Mouse (Mus musculus): ENCODE measurements around the gene Tbc1d14.

Gene Tbc1d14

GRCm38 (mm10) chr5:36593176-36593575 lies at the start of gene Tbc1d14:
Tbc1d14 (minus strand) TSS chr5:36593276.
- no peak for DNase-seq

GRCm38 (mm10) chr5:36625612-36626011 lies 32.5 kb upstream of the Tbc1d14 start:
- DNase-seq = no peak

- DNase-seq = no peak
Measured at GRCm38 (mm10) chr5:36623670-36624069, 30.6 kb upstream of the Tbc1d14 start.

- DNase-seq = no peak
Measured at GRCm38 (mm10) chr5:36621058-36621449, 28.0 kb upstream of the Tbc1d14 start.

GRCm38 (mm10) chr5:36620409-36621057 lies 27.5 kb upstream of the Tbc1d14 start:
- DNase-seq = no peak

- no peak for DNase-seq
Measured at GRCm38 (mm10) chr5:36618890-36619289, 25.8 kb upstream of the Tbc1d14 start.

- no peak for DNase-seq
Measured at GRCm38 (mm10) chr5:36618356-36618755, 25.3 kb upstream of the Tbc1d14 start.

GRCm38 (mm10) chr5:36614124-36614523 lies 21.0 kb upstream of the Tbc1d14 start:
- DNase-seq = no peak

GRCm38 (mm10) chr5:36608939-36609499 lies 15.9 kb upstream of the Tbc1d14 start:
- DNase-seq = no peak

GRCm38 (mm10) chr5:36603031-36603430 lies 10.0 kb upstream of the Tbc1d14 start:
- DNase-seq = peak; percentile 70 to 75

GRCm38 (mm10) chr5:36602028-36602427 lies 9.0 kb upstream of the Tbc1d14 start:
- no peak for DNase-seq

GRCm38 (mm10) chr5:36601492-36601891 lies 8.4 kb upstream of the Tbc1d14 start:
- no peak for DNase-seq

- DNase-seq = no peak
Measured at GRCm38 (mm10) chr5:36598883-36599282, 5.8 kb upstream of the Tbc1d14 start.

GRCm38 (mm10) chr5:36597653-36598052 lies 4.6 kb upstream of the Tbc1d14 start:
- peak in 1 of 2 experiments; percentile 25 for DNase-seq

- no peak for DNase-seq
Measured at GRCm38 (mm10) chr5:36596225-36596624, 3.1 kb upstream of the Tbc1d14 start.

- DNase-seq = no peak
Measured at GRCm38 (mm10) chr5:36595115-36595514, 2.0 kb upstream of the Tbc1d14 start.

GRCm38 (mm10) chr5:36594344-36594743 lies 1.3 kb upstream of the Tbc1d14 start:
- DNase-seq = no peak

GRCm38 (mm10) chr5:36590499-36590920 lies 2.6 kb downstream of the Tbc1d14 start:
- DNase-seq = no peak

GRCm38 (mm10) chr5:36584299-36584698 lies 8.8 kb downstream of the Tbc1d14 start:
- no peak for DNase-seq

GRCm38 (mm10) chr5:36581924-36582642 lies 11.0 kb downstream of the Tbc1d14 start:
- peak; percentile 99 for DNase-seq

GRCm38 (mm10) chr5:36581259-36581923 lies 11.7 kb downstream of the Tbc1d14 start:
- no peak for DNase-seq

- no peak for DNase-seq
Measured at GRCm38 (mm10) chr5:36579967-36580366, 13.1 kb downstream of the Tbc1d14 start.

GRCm38 (mm10) chr5:36578982-36579381 lies 14.1 kb downstream of the Tbc1d14 start:
- no peak for DNase-seq

GRCm38 (mm10) chr5:36576457-36576856 lies 16.6 kb downstream of the Tbc1d14 start:
- DNase-seq = no peak
